Mouse (Mus musculus) gastrocnemius, adult 2 months (tissue): ENCODE data around the gene Tstd1. TPM values are rescaled to one million over a fixed set of nuclear protein-coding genes. Genes with fewer than 3 reads are reported as not detected.

Experiments
- DNase-seq: peaks from one replicate; pipeline ENCODE4 v3.0.0; 2022
- H3K27ac ChIP-seq: fragments of 200-600 bp; 2 replicates; pipeline ENCODE4 v1.8.1; 2022; ENCODE audit warnings: mild to moderate bottlenecking
- H3K4me3 ChIP-seq: fragments of 200-600 bp; 2 replicates; pipeline ENCODE4 v1.8.1; 2022; ENCODE audit warnings: mild to moderate bottlenecking, moderate library complexity
- CTCF ChIP-seq: fragments of 200-600 bp; IDR thresholded peaks from 2 replicates; pipeline ENCODE4 v1.8.1; 2022; ENCODE audit warnings: antibody characterized with exemption, mild to moderate bottlenecking, moderate library complexity
- intact Hi-C: fragments of 180-260 bp; cut with DNase I; formaldehyde crosslinking; loops from one replicate; pipeline ENCODE4 v1.15.1; 2025
- total RNA-seq, 2 experiments: library from RNA; stranded (reverse); gene quantifications; 2 replicates each; pipeline ENCODE4 v1.2.3; 2021

The Tstd1 gene
- total RNA-seq, 2 experiments from 2014 or later = 0.84 to 0.92 TPM

- Histone ChIP-seq H3K4me3 (no peak overlapping the region), H3K27ac (peak overlapping the region; percentile 24; the same call in 1 of the 2 replicates)
These were observed 28.2 kb downstream of the Tstd1 start for GRCm38 (mm10) chr1:171446854-171447253.

DNA sequence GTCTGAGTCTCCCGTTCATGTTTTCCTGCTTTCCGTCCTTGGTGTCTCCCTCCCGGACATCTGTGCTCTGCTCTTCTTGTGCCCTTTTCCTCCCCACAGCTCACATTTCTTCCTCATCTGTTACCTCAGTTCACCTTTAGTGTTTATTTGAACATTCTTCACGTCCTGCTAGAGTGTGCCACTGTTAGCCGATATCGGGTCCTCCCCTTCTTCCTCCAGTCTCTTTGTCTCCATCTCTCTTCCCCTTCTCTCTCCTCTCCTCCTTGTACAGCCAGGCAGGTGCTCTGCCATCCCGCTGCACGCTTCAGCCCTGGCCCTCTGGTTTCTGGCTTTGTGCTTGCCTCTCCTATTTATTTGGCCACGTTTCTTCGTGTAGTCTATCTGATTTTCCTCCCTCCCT, 29.0 kb downstream of the Tstd1 start:
- 0 out of 2 replicates have a peak overlapping the region, but pooled peaks have one; percentile 21 for H3K4me3 ChIP-seq
- TF ChIP-seq CTCF = no peak
- no peak for DNase-seq
- intact Hi-C loops = no loop called here
- no peak overlapping the region; the same call in 1 of the 2 replicates for H3K27ac ChIP-seq

More at GRCm38 (mm10) chr1:171446854-171447253, 28.2 kb downstream of the Tstd1 start:
- TF ChIP-seq CTCF = no peak
- DNase-seq = no peak
- intact Hi-C loops = no loop called here

DNA sequence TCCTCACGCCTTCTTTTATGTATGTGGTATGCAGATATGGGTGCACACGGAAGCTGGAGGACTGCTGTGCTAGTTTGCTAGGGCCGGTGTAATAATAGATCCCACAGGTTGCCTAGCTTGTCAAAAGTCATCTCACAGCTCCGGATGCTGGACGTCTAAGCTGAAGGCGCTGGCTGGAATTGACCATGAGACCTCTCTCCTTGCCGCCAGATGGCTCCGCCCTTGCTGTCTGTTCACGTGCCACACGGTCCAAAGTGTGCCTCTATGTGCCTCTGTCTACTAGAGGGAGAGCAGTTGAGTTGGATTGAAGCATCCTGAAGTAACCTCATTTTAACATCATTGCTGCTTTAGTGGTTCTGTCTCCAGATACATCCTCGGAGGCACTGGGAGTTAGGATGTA, 31.4 kb downstream of the Tstd1 start:
- Histone ChIP-seq H3K27ac (no peak overlapping the region), H3K4me3 (no peak overlapping the region)
- no peak for TF ChIP-seq CTCF
- intact Hi-C loops = no loop called here
- no peak for DNase-seq

DNA sequence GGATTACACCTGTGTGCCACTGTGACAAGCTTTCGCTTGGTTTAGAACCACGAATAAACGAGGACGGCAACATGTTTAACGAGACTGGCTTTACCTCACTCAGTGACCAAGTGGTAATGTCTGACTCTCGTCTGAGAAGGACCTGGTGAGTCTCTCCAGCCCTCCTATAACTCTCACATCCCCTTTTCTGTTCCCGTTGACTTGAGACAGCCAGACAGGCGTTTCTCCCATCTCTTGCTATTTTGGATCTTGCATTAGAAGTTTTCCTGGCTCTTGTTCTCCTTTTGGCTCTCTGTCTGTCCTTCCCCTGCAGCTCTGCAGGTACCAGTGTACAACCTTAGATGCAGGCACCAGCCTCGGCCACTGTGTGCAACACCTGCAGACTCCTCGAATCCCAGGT, 32.3 kb downstream of the Tstd1 start:
- no peak overlapping the region for H3K27ac ChIP-seq
- no peak for TF ChIP-seq CTCF
- H3K4me3 ChIP-seq = no peak overlapping the region
- intact Hi-C loops = no loop called here
- no peak for DNase-seq

GRCm38 (mm10) chr1:171452522-171452921, 33.9 kb downstream of the Tstd1 start:
- Histone ChIP-seq H3K27ac (peak overlapping the region; percentile 53; the same call in 1 of the 2 replicates), H3K4me3 (no peak overlapping the region)
- TF ChIP-seq CTCF = no peak
- DNase-seq = no peak
- intact Hi-C loops = no loop called here

DNA sequence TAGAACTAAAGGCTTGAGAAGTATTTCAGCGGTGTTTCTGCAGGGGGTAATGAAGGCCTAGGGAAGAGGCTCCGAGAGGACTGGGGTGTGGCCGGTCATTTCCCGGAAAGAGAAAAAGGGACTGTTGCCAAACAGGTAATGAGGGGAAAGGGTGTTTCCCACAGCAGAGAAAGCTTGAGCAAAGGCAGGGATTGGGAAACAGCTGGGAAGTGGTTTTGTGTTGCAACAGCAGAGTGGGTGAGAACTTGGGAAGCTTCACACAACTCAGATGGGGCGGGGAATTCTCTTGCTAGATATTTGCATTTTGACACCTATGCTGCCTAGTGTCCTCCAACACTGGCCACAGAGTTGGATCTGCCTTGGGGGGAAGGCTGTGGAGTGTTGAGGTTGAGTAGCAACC, 34.3 kb downstream of the Tstd1 start:
- TF ChIP-seq CTCF = no peak
- H3K27ac ChIP-seq = peak overlapping the region; percentile 53; the same call in 1 of the 2 replicates
- H3K4me3 ChIP-seq = no peak overlapping the region
- no peak for DNase-seq
- intact Hi-C loops = no loop called here

DNA sequence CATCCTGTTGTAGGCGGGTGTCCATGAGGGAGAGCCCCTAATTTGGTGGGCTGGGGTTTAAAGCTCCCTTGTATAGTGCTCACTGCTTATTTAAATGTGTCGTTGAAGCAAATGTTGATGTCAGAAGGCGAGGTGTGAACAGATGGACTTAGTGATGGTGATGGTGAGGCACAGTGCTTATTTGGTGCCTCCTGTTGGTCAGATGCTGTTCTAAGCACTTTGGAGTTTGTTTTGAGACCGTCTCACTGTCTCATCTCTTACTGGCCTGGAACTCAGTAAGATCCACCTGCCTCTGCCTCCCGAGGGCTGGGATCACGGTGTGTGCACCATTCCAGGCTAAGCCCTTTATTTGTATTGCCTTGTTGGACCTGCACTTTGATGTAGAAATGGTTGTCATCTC, 36.3 kb downstream of the Tstd1 start:
- TF ChIP-seq CTCF = peak; percentile 6; the same call in 1 of the 2 replicates
- DNase-seq = no peak
- H3K4me3 ChIP-seq = no peak overlapping the region
- H3K27ac ChIP-seq = no peak overlapping the region
- intact Hi-C loops = no loop called here

- no peak for DNase-seq
- Histone ChIP-seq H3K27ac (no peak overlapping the region), H3K4me3 (no peak overlapping the region)
- TF ChIP-seq CTCF = no peak
- intact Hi-C loops = no loop called here
These were observed 38.9 kb downstream of the Tstd1 start for GRCm38 (mm10) chr1:171457568-171457967.

GRCm38 (mm10) chr1:171459791-171460190, 41.1 kb downstream of the Tstd1 start:
- Histone ChIP-seq H3K4me3 (no peak overlapping the region), H3K27ac (no peak overlapping the region)
- DNase-seq = no peak
- no peak for TF ChIP-seq CTCF
- intact Hi-C loops = no loop called here

DNA sequence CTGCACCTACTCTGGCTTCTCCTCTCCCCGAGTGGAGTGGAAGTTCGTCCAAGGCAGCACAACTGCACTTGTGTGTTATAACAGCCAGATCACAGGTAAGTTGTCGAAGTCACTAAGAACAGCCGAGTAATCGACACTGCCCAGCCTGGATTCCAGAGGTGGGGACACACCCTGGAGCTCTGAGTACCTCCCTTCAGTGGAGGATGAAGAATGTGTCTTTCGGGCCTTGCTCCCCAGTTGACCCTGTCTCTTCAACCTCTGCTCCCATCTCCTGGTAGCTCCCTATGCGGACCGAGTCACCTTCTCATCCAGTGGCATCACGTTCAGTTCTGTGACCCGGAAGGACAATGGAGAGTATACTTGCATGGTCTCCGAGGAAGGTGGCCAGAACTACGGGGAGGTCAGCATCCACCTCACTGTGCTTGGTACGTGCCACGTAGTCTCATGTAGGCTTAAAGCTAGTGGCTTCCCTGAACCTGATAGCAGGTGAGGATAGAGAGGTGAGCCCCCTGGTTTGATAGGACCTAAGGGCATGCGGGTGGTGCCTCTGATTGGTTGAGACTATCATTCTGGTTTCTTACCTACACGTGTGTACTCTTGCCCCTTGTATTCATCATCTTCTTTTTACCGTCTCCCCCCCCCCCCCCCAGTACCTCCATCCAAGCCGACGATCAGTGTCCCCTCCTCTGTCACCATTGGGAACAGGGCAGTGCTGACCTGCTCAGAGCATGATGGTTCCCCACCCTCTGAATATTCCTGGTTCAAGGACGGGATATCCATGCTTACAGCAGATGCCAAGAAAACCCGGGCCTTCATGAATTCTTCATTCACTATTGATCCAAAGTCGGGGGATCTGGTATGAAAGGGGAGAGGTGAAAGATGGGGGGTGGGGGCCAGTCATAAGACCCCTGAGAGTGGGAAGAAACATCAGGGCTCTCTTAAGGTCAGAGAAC, 42.2 kb downstream of the Tstd1 start:
- no peak for TF ChIP-seq CTCF
- intact Hi-C loops = no loop called here
- DNase-seq = no peak
- Histone ChIP-seq H3K27ac (no peak overlapping the region), H3K4me3 (no peak overlapping the region)

DNA sequence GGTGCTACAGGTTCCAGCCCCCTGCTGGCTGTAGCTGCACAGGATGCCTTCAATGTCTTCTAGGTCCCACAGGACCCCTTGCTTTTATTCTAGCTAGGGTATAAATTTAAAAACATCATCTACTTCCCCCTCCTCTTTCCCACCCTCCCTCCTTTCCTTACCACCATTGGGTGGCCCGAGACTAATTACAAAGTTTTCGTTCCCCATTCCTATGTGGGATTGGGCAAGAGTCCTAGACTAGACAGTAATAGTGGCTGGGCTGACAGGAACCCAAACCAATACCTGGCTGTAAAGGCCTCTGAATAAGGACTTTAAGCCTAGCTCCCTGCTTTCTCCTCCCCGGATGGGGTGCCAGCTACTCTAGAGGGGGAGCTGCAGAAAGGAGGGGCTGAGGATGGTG, 44.5 kb downstream of the Tstd1 start:
- Histone ChIP-seq H3K27ac (no peak overlapping the region), H3K4me3 (no peak overlapping the region)
- no peak for DNase-seq
- TF ChIP-seq CTCF = no peak
- intact Hi-C loops = no loop called here

GRCm38 (mm10) chr1:171465749-171466412, 47.2 kb downstream of the Tstd1 start:
- no peak for DNase-seq
- TF ChIP-seq CTCF = no peak
- H3K4me3 ChIP-seq = no peak overlapping the region
- H3K27ac ChIP-seq = no peak overlapping the region
- intact Hi-C loops = no loop called here

- no peak for TF ChIP-seq CTCF
- no peak for DNase-seq
- intact Hi-C loops = no loop called here
- H3K4me3 ChIP-seq = no peak overlapping the region
- no peak overlapping the region for H3K27ac ChIP-seq
These were observed 47.9 kb downstream of the Tstd1 start for GRCm38 (mm10) chr1:171466565-171466964.
